Mouse (Mus musculus): ENCODE measurements around the gene Eif4e1b. TPM values are rescaled to one million over a fixed set of nuclear protein-coding genes. Genes with fewer than 3 reads are reported as not detected.
A peak's percentile ranks its signal among the peaks of the same experiment; 100 is the strongest.
"Not testable (repeated sequence)": the region's sequence is repeated elsewhere in the genome, so short reads cannot be mapped to it uniquely, and the experiment has no call there.

Eif4e1b gene
- polyA plus RNA-seq, 1 experiment, result not detected

GRCm38 (mm10) chr13:54781086-54781485 is 2.7 kb upstream of the Eif4e1b start:
- Histone ChIP-seq H3K27me3 (replicated peaks) (peaks cover 32% of the 10 kb centered on the region), H3K36me3 (replicated peaks; ENCODE audit: low read length) (no peaks in the 10 kb centered on the region), H3K4me3 (replicated peaks) (no peak overlapping the region), H3K9me3 (peaks cover 10% of the 10 kb centered on the region; the same call in 1 of the 2 replicates), H3K4me1 (no peaks in the 10 kb centered on the region)
- TF ChIP-seq FLI1 (IDR thresholded peaks at IDR 0.05; ENCODE audit: low read length) (no peak), GATA1 (IDR thresholded peaks at IDR 0.05; ENCODE audit: borderline replicate concordance, low read length) (no peak)

GRCm38 (mm10) chr13:54783235-54783634 is 563 bp upstream of the Eif4e1b start:
- peaks cover 39% of the 10 kb centered on the region for H3K27me3 ChIP-seq (replicated peaks)

GRCm38 (mm10) chr13:54787591-54787990 is 3.8 kb downstream of the Eif4e1b start:
- not testable (repeated sequence) for H3K4me3 ChIP-seq (replicated peaks); H3K36me3 ChIP-seq (replicated peaks; ENCODE audit: low read length); H3K9me3 ChIP-seq
- Histone ChIP-seq H3K27me3 (replicated peaks) (peaks cover 61% of the 10 kb centered on the region), H3K4me1 (peaks cover 17% of the 10 kb centered on the region)

More at GRCm38 (mm10) chr13:54783235-54783634, 563 bp upstream of the Eif4e1b start:
- H3K9me3 ChIP-seq, result no peaks in the 10 kb centered on the region; the same call in 1 of the 2 replicates
- TF ChIP-seq GATA1 (IDR thresholded peaks at IDR 0.05; ENCODE audit: borderline replicate concordance, low read length) (no peak), FLI1 (IDR thresholded peaks at IDR 0.05; ENCODE audit: low read length) (no peak)
- H3K4me1 ChIP-seq, result no peaks in the 10 kb centered on the region
- no peak overlapping the region for H3K4me3 ChIP-seq (replicated peaks)
- no peaks in the 10 kb centered on the region for H3K36me3 ChIP-seq (replicated peaks; ENCODE audit: low read length)

GRCm38 (mm10) chr13:54788740-54789560 is 5.2 kb downstream of the Eif4e1b start, which contains the start of gene Tspan17:
TSS of gene Tspan17 (plus strand) at chr13:54789377.
- H3K9me3 ChIP-seq, result peaks cover 14% of the 10 kb centered on the region
- H3K4me1 ChIP-seq, result peaks cover 20% of the 10 kb centered on the region
- TF ChIP-seq GATA1 (IDR thresholded peaks at IDR 0.05; ENCODE audit: borderline replicate concordance, low read length), result no peak
- H3K36me3 ChIP-seq (replicated peaks; ENCODE audit: low read length), result no peaks in the 10 kb centered on the region
- H3K27me3 ChIP-seq (replicated peaks), result peaks cover 68% of the 10 kb centered on the region
- H3K4me3 ChIP-seq (replicated peaks), result peak within 1 kb of the TSS; percentile 91

- peaks cover 20% of the 10 kb centered on the region for H3K4me1 ChIP-seq
- peak overlapping the region; percentile 91 for H3K4me3 ChIP-seq (replicated peaks)
- no peak for TF ChIP-seq FLI1 (IDR thresholded peaks at IDR 0.05; ENCODE audit: low read length)
- no peaks in the 10 kb centered on the region for H3K36me3 ChIP-seq (replicated peaks; ENCODE audit: low read length)
- peaks cover 14% of the 10 kb centered on the region for H3K9me3 ChIP-seq
- H3K27me3 ChIP-seq (replicated peaks), result peaks cover 70% of the 10 kb centered on the region
Observed at GRCm38 (mm10) chr13:54789561-54790397, 6.0 kb downstream of the Eif4e1b start.

- Histone ChIP-seq H3K9me3 (peaks cover 14% of the 10 kb centered on the region), H3K4me1 (peaks cover 20% of the 10 kb centered on the region), H3K4me3 (replicated peaks) (no peak overlapping the region), H3K27me3 (replicated peaks) (peaks cover 77% of the 10 kb centered on the region), H3K36me3 (replicated peaks; ENCODE audit: low read length) (no peaks in the 10 kb centered on the region)
- TF ChIP-seq GATA1 (IDR thresholded peaks at IDR 0.05; ENCODE audit: borderline replicate concordance, low read length), result no peak
- TF ChIP-seq FLI1 (IDR thresholded peaks at IDR 0.05; ENCODE audit: low read length), result no peak
Observed at GRCm38 (mm10) chr13:54792259-54793230, 8.7 kb downstream of the Eif4e1b start.

GRCm38 (mm10) chr13:54794002-54794577 is 10.3 kb downstream of the Eif4e1b start:
- Histone ChIP-seq H3K4me1 (peaks cover 21% of the 10 kb centered on the region), H3K36me3 (replicated peaks; ENCODE audit: low read length) (no peaks in the 10 kb centered on the region), H3K27me3 (replicated peaks) (peaks cover 83% of the 10 kb centered on the region), H3K4me3 (replicated peaks) (no peak overlapping the region), H3K9me3 (peaks cover 14% of the 10 kb centered on the region)
- TF ChIP-seq FLI1 (IDR thresholded peaks at IDR 0.05; ENCODE audit: low read length), result no peak
- TF ChIP-seq GATA1 (IDR thresholded peaks at IDR 0.05; ENCODE audit: borderline replicate concordance, low read length), result no peak

- TF ChIP-seq GATA1 (IDR thresholded peaks at IDR 0.05; ENCODE audit: borderline replicate concordance, low read length) (no peak), FLI1 (IDR thresholded peaks at IDR 0.05; ENCODE audit: low read length) (no peak)
- H3K36me3 ChIP-seq (replicated peaks; ENCODE audit: low read length), result no peaks in the 10 kb centered on the region
- peaks cover 77% of the 10 kb centered on the region for H3K27me3 ChIP-seq (replicated peaks)
- no peak overlapping the region for H3K4me3 ChIP-seq (replicated peaks)
- H3K4me1 ChIP-seq, result peaks cover 16% of the 10 kb centered on the region
- H3K9me3 ChIP-seq, result peaks cover 14% of the 10 kb centered on the region
Observed at GRCm38 (mm10) chr13:54794843-54795242, 11.0 kb downstream of the Eif4e1b start.

- Histone ChIP-seq H3K27me3 (replicated peaks) (peaks cover 65% of the 10 kb centered on the region), H3K4me3 (replicated peaks) (no peak overlapping the region), H3K9me3 (peaks cover 11% of the 10 kb centered on the region), H3K4me1 (peaks cover 12% of the 10 kb centered on the region; the same call in 1 of the 2 replicates), H3K36me3 (replicated peaks; ENCODE audit: low read length) (no peaks in the 10 kb centered on the region)
- no peak for TF ChIP-seq FLI1 (IDR thresholded peaks at IDR 0.05; ENCODE audit: low read length)
- no peak for TF ChIP-seq GATA1 (IDR thresholded peaks at IDR 0.05; ENCODE audit: borderline replicate concordance, low read length)
Observed at GRCm38 (mm10) chr13:54797356-54797755, 13.6 kb downstream of the Eif4e1b start.

Data from megakaryocyte, embryonic 14.5 days (primary cell).